Mouse (Mus musculus) small intestine, adult 2 months (tissue): ENCODE measurements at regions not wholly inside any gene's neighbourhood (a gene's known extent, or its start where the extent isn't known, plus 50 kb on each side); places are given as distances from the start of the nearest gene placed in this dataset.

Experiments
- CTCF ChIP-seq: fragments of 200-500 bp; IDR thresholded peaks from 2 replicates; pipeline ENCODE4 v1.5.1; 2012; ENCODE audit warnings: low read depth, mild to moderate bottlenecking, control low read depth, inconsistent platforms, low read length, moderate library complexity, mixed read lengths; ENCODE audit not compliant: insufficient replicate concordance, insufficient read length; ENCODE audit errors: extremely low read depth
- POLR2A ChIP-seq: fragments of 200-500 bp; IDR thresholded peaks from 2 replicates; pipeline ENCODE4 v1.6.1; 2012; ENCODE audit warnings: low read depth, mild to moderate bottlenecking, control low read depth, inconsistent platforms, low read length, moderate library complexity

DNA sequence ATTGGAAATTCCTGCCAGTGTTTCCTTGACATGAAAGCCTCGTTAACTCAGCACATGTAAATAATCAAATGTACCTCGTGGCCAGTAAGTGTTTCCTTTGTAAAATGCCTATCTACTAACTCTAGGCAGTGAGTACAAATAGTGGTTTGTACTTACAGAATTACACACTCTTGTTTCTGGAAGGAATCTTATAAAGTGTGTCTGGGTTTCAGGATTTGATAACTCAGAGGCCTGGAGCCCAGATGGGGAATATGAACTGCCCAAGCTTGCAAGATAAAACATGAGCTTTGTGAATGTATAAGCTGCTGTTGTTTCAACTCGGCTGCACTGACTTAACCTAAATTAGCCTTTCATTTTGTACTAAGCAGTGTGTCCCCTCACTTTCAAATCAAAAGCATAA is 293.1 kb upstream of the Cdh11 start:
- no peak for TF ChIP-seq CTCF
- no peak for TF ChIP-seq POLR2A
